Mouse (Mus musculus): ENCODE measurements around the gene Prkg1.

DNA sequence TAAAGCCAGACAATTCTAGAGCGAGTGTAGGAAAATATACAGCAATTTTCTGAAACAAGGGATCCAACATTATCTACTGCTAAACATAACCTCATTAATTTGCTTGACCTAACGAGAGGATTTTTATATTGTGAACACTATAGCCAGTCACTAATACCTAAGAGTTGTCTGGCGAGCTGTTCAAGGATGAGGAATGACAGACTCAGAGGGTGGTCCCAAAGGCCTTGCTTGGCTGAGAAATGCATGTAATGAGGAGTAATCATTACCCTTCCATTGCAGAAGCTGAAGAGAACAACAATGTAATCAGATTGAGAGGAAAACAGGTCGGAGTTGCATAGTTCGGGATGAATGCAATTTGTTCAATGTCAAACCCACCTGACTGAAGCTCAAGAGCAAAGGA is 174.1 kb downstream of the Prkg1 start:
- TF ChIP-seq MYB (IDR thresholded peaks at IDR 0.05; ENCODE audit: low read depth, low read length) = no peak
- no peak for TF ChIP-seq CTCF (IDR thresholded peaks at IDR 0.05 in 2 of 3, conservative IDR thresholded peaks at IDR 0.05 in 1 of 3; ENCODE audit: control insufficient read depth in 1 of 3, insufficient read depth in 1 of 3, low read depth in 2 of 3, low read length in 3 of 3, poor library complexity in 1 of 3, severe bottlenecking in 1 of 3)
- no peak for TF ChIP-seq POLR2A (IDR thresholded peaks at IDR 0.05; ENCODE audit: control insufficient read depth in 1 of 2, insufficient read depth in 1 of 2, low read depth in 1 of 2, low read length in 2 of 2, poor library complexity in 1 of 2)
- no peak for TF ChIP-seq TCF12 (IDR thresholded peaks at IDR 0.05; ENCODE audit: low read depth, low read length)
- TF ChIP-seq GATA1 (IDR thresholded peaks at IDR 0.05; ENCODE audit: low read depth, low read length) = no peak
- TF ChIP-seq ZNF384 (IDR thresholded peaks at IDR 0.05; ENCODE audit: low read depth, low read length) = no peak
- no peak for TF ChIP-seq POLR2AphosphoS2 (IDR thresholded peaks at IDR 0.05; ENCODE audit: low read length)
- no peak for TF ChIP-seq TBP (IDR thresholded peaks at IDR 0.05; ENCODE audit: low read depth, low read length)
- TF ChIP-seq MAX (IDR thresholded peaks at IDR 0.05; ENCODE audit: low read length) = no peak
- no peak for TF ChIP-seq MAZ (IDR thresholded peaks at IDR 0.05; ENCODE audit: low read depth, low read length)
- no peak for TF ChIP-seq USF1 (IDR thresholded peaks at IDR 0.05; ENCODE audit: low read depth, low read length)
- TF ChIP-seq ZKSCAN1 (IDR thresholded peaks at IDR 0.05; ENCODE audit: low read depth, low read length) = no peak
- no peak for TF ChIP-seq EP300 (IDR thresholded peaks at IDR 0.05; ENCODE audit: low read depth in 1 of 2, low read length in 2 of 2)

Data from MEL (cell line).